Mouse (Mus musculus) liver, embryonic 14.5 days (tissue): ENCODE results near the gene Cys1. TPM values are rescaled to one million over a fixed set of nuclear protein-coding genes. Genes with fewer than 3 reads are reported as not detected.
"Not testable (repeated sequence)": the region's sequence is repeated elsewhere in the genome, so short reads cannot be mapped to it uniquely, and the experiment has no call there.

ENCODE experiments used
- ATAC-seq: fragments of 200-750 bp; cut with Nextera tagmentation; 2 replicates; pipeline ENCODE4 v1.8.0; 2017; ENCODE audit warnings: moderate number of reproducible peaks, mild to moderate bottlenecking, moderate library complexity; ENCODE audit not compliant: insufficient read depth
- DNase-seq, 3 experiments: peaks; one replicate each; pipeline ENCODE4 v3.0.0-alpha.2; 2012 to 2013; ENCODE audit warnings: low read depth in 3 of 3, low spot score in 3 of 3
- H3K27ac ChIP-seq: fragments of 300-500 bp; sonication (generic); 2 replicates; pipeline ENCODE4 v1.5.1; 2014; ENCODE audit warnings: moderate library complexity, mild to moderate bottlenecking, control low read depth, inconsistent platforms
- H3K27me3 ChIP-seq: fragments of 300-500 bp; sonication (generic); 2 replicates; pipeline ENCODE4 v1.6.1; 2014; ENCODE audit warnings: mild to moderate bottlenecking, low read length, moderate library complexity; ENCODE audit not compliant: control insufficient read depth, insufficient read depth
- H3K36me3 ChIP-seq: fragments of 300-500 bp; sonication (generic); replicated peaks from 2 replicates; pipeline ENCODE4 v1.6.1; 2014; ENCODE audit warnings: low read depth; ENCODE audit not compliant: control insufficient read depth, insufficient read depth
- H3K4me1 ChIP-seq, 2 experiments: fragments of 200-500 bp in 1 of 2; fragments of 300-500 bp in 1 of 2; sonication (generic) in 1 of 2; replicated peaks; 2 replicates each; pipeline ENCODE4 v1.6.1; 2012 to 2014; ENCODE audit warnings: antibody characterized with exemption in 1 of 2, inconsistent platforms in 1 of 2, low read length in 1 of 2; ENCODE audit not compliant: control insufficient read depth in 2 of 2, insufficient read depth in 2 of 2
- H3K4me2 ChIP-seq: fragments of 300-500 bp; sonication (generic); 2 replicates; pipeline ENCODE4 v1.6.1; 2014; ENCODE audit warnings: low read depth, mild to moderate bottlenecking, control low read depth, moderate library complexity
- H3K4me3 ChIP-seq, 2 experiments: fragments of 200-500 bp in 1 of 2; fragments of 300-500 bp in 1 of 2; sonication (generic) in 1 of 2; 2 replicates each; pipeline ENCODE4 v1.5.1; 2012 to 2014; ENCODE audit warnings: low read depth in 2 of 2, low read length in 2 of 2, mild to moderate bottlenecking in 2 of 2, control low read depth in 1 of 2, inconsistent platforms in 1 of 2, moderate library complexity in 1 of 2; ENCODE audit not compliant: insufficient read depth in 1 of 2
- H3K9ac ChIP-seq: fragments of 300-500 bp; sonication (generic); replicated peaks from 2 replicates; pipeline ENCODE4 v1.6.1; 2014; ENCODE audit warnings: mild to moderate bottlenecking, control low read depth, moderate library complexity
- H3K9me3 ChIP-seq: fragments of 300-500 bp; sonication (generic); 2 replicates; pipeline ENCODE4 v1.6.1; 2016; ENCODE audit warnings: low read length, mixed read lengths; ENCODE audit not compliant: control insufficient read depth
- CTCF ChIP-seq: IDR thresholded peaks from 2 replicates; pipeline ENCODE4 v1.5.1; 2016; ENCODE audit warnings: antibody characterized with exemption, low read depth, control low read depth
- EP300 ChIP-seq: IDR thresholded peaks from 2 replicates; pipeline ENCODE4 v1.6.1; 2016; ENCODE audit warnings: antibody characterized with exemption, low read depth
- WGBS: fragments of 180-500 bp; shearing (Covaris S2); extraction: QIAGEN DNeasy Blood & Tissue Kit; methylation state at CpG from one replicate; pipeline ENCODE4 v1.1.7; 2014; ENCODE audit not compliant: insufficient replicate concordance; 5-methylcytosine and 5-hydroxymethylcytosine counted together
- polyA plus RNA-seq, 2 experiments: library from polyadenylated mRNA; depleted of rRNA in 1 of 2; stranded (reverse) in 1 of 2; unstranded in 1 of 2; fragments of >200 nt; fragmentation: Nextera tagmentation in 1 of 2; extraction: Ambion mirVana in 1 of 2; gene quantifications; 2 replicates each; pipeline versions ENCODE4 v1.2.1 to v1.2.3; 2012 to 2014

Cys1 gene
- polyA plus RNA-seq, 2 experiments: 0.28 to 0.74 TPM

GRCm38 (mm10) chr12:24706764-24707479, 25.3 kb upstream of the Cys1 start:
- Histone ChIP-seq H3K9me3 (no peaks in the 10 kb centered on the region), H3K36me3 (peaks cover 31% of the 10 kb centered on the region), H3K4me3 (peak overlapping the region; percentile 80 to 85), H3K4me1 (peaks cover 43 to 54% of the 10 kb centered on the region in 2 experiments), H3K27me3 (no peaks in the 10 kb centered on the region), H3K27ac (peak overlapping the region; percentile 93), H3K9ac (peak overlapping the region; percentile 90), H3K4me2 (peak overlapping the region; percentile 98)
- whole genome bisulfite sequencing: under 1% methylated on average over 27 of the region's 27 CpGs
- no peak for TF ChIP-seq CTCF
- no peak for TF ChIP-seq EP300
- peak; percentile 85 to 90 (median 89) for DNase-seq
- ATAC-seq: peak; percentile 60

DNA sequence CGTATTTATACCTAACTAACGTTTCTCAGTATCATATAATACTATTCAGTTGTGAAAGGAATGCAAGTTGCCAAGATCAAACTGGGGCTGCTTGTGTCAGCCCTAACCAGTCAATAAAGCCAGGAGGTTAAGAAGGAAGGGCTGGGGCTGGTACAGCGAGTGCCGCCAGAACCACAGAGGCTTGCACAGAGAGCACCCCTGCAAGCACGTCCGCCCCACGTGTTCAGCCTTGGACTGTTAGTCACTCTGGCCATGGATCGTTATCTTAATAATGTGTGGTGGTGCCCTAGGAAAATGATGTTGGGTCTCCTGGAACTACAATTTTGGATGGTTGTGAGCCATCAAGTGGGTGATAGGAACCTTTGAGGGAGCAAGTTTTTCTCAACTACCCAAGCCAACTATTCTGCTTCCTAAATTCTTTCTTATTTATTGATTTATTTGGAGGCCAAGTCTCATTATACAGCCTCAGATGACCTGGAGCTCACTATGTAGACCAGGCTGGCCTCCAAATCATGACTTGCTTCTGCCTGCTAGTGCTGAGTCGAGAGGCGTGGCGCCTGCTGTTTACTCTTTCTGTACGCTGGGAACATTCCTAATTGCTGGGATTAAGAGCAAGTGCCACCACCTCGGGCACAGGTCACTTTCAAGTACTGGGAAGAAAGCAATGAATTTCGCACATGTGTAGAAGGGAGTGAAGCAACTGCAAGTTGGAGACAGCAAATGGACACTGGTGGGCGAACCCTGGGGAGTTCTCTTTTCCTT, 24.1 kb upstream of the Cys1 start:
- Histone ChIP-seq H3K9me3 (no peaks in the 10 kb centered on the region), H3K4me1 (peaks cover 41 to 45% of the 10 kb centered on the region in 2 experiments), H3K36me3 (peaks cover 19% of the 10 kb centered on the region), H3K27ac (peak overlapping the region; percentile 93), H3K4me3 (peak overlapping the region; percentile 45 to 80), H3K4me2 (peak overlapping the region; percentile 98), H3K27me3 (no peaks in the 10 kb centered on the region), H3K9ac (peak overlapping the region; percentile 90)
- no peak for ATAC-seq
- 71% methylated on average over 15 of the region's 15 CpGs for WGBS
- no peak for TF ChIP-seq EP300
- no peak for TF ChIP-seq CTCF
- DNase-seq: peak in 1 of 3 experiments; percentile 47

DNA sequence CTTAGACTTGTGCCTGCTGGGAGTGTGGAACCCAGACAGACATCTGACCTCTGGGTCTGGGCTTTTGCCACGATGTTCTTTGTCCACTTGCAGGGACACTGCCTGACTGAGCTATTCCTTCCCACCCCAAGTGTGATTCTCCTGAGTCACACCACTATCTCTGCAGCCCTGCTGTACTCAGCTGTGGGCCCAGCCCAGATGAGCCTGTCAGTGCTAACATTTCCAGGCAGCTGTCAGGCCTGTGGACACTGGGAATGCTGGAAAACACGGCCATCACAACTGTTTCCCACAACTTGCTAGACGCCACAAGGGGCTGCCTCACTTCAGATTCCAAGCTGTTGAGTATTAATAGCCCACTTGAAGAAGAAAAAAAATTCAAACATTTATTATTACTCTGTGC, 21.4 kb upstream of the Cys1 start:
- no peaks in the 10 kb centered on the region for H3K36me3 ChIP-seq
- TF ChIP-seq CTCF (no peak), EP300 (0 out of 2 replicates have a peak, but pooled peaks have one; percentile 39)
- DNase-seq (peak in 1 of 3 experiments; percentile 59), ATAC-seq (peak; percentile 69)
- H3K27ac ChIP-seq: peak overlapping the region; percentile 88
- peaks cover 37 to 40% of the 10 kb centered on the region in 2 experiments for H3K4me1 ChIP-seq
- peak overlapping the region; percentile 55 for H3K4me2 ChIP-seq
- H3K9ac ChIP-seq: peak overlapping the region; percentile 60
- H3K27me3 ChIP-seq: no peaks in the 10 kb centered on the region
- WGBS: 60% methylated on average over 3 of the region's 3 CpGs
- H3K4me3 ChIP-seq: no peak overlapping the region
- H3K9me3 ChIP-seq: no peaks in the 10 kb centered on the region

DNA sequence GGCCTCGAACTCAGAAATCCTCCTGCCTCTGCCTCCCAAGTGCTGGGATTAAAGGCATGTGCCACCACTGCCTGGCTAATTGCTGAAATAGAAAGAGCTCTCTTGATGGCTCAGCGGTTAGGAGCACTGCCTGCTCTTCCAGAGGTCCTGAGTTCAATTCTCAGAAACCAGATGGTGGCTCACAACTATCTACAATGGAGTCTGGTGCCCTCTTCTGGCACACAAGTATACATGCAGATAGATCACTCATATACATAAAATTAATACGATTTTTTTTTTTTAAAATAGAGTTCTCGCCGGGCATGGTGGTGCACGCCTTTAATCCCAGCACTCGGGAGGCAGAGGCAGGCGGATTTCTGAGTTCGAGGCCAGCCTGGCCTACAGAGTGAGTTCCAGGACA, 20.0 kb upstream of the Cys1 start:
- H3K4me2 ChIP-seq, H3K27ac ChIP-seq, H3K9me3 ChIP-seq, ATAC-seq, H3K36me3 ChIP-seq, H3K9ac ChIP-seq, H3K4me3 ChIP-seq, H3K27me3 ChIP-seq, DNase-seq: not testable (repeated sequence)
- peaks cover 37 to 44% of the 10 kb centered on the region in 2 experiments for H3K4me1 ChIP-seq
- WGBS: 67% methylated on average over 9 of the region's 9 CpGs
- peak; percentile 63 for TF ChIP-seq CTCF

DNA sequence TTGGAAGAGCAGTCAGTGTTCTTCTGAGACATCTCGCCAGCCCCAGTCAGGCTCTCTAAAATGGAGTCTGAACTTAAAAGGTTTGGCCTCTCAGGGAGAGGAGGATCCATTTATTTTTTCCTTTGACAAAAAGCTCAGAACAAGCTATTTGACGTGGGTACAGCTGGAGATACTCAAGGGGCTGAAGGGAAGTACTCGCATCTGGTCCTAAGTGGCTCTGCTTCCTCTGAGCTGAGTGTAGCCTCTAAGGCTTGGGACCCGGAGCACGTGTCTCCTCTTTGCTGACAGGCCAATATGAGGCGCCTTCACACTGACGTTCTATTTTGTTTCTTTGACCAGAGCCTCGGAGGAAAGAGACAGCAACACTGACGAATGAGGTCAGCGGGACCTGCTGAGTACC, 18.0 kb upstream of the Cys1 start:
- no peaks in the 10 kb centered on the region for H3K27me3 ChIP-seq
- DNase-seq (no peak), ATAC-seq (no peak)
- peaks cover 18 to 25% of the 10 kb centered on the region in 2 experiments for H3K4me1 ChIP-seq
- H3K4me2 ChIP-seq: no peak overlapping the region
- no peak overlapping the region for H3K4me3 ChIP-seq
- TF ChIP-seq CTCF: no peak
- no peak for TF ChIP-seq EP300
- no peak overlapping the region for H3K27ac ChIP-seq
- H3K9ac ChIP-seq: no peak overlapping the region
- no peaks in the 10 kb centered on the region for H3K36me3 ChIP-seq
- H3K9me3 ChIP-seq: no peaks in the 10 kb centered on the region
- WGBS: 61% methylated on average over 10 of the region's 10 CpGs
